Mouse (Mus musculus): ENCODE data around the gene Sspn.

GRCm38 (mm10) chr6:145968821-145969220 is 37.4 kb downstream of the Sspn start:
- TF ChIP-seq BHLHE40 (IDR thresholded peaks at IDR 0.05; ENCODE audit: low read depth, low read length): no peak
- no peak for TF ChIP-seq USF1 (IDR thresholded peaks at IDR 0.05; ENCODE audit: low read depth, low read length)
- TF ChIP-seq SIN3A (IDR thresholded peaks at IDR 0.05; ENCODE audit: low read length): no peak
- no peak for TF ChIP-seq CTCF (conservative IDR thresholded peaks at IDR 0.05 in 1 of 2, IDR thresholded peaks at IDR 0.05 in 1 of 2; ENCODE audit: low read depth in 2 of 2, low read length in 2 of 2)
- TF ChIP-seq EP300 (IDR thresholded peaks at IDR 0.05; ENCODE audit: low read length): no peak
- TF ChIP-seq POLR2A (IDR thresholded peaks at IDR 0.05; ENCODE audit: low read depth, low read length): no peak
- TF ChIP-seq ZNF384 (IDR thresholded peaks at IDR 0.05; ENCODE audit: low read depth, low read length): no peak
- no peak for TF ChIP-seq TBP (conservative IDR thresholded peaks at IDR 0.05; ENCODE audit: low read depth, low read length)
- TF ChIP-seq CHD1 (IDR thresholded peaks at IDR 0.05; ENCODE audit: low read depth, low read length): no peak
- TF ChIP-seq JUND (conservative IDR thresholded peaks at IDR 0.05; ENCODE audit: low read depth, low read length): no peak
- TF ChIP-seq ETS1 (conservative IDR thresholded peaks at IDR 0.05; ENCODE audit: low read depth, low read length): no peak
- no peak for TF ChIP-seq SMC3 (IDR thresholded peaks at IDR 0.05; ENCODE audit: low read depth, low read length)
- no peak for TF ChIP-seq RAD21 (IDR thresholded peaks at IDR 0.05; ENCODE audit: low read depth, low read length)

All from CH12.LX (cell line).